Mouse (Mus musculus): ENCODE data around the gene Ggct. TPM values are rescaled to one million over a fixed set of nuclear protein-coding genes. Genes with fewer than 3 reads are reported as not detected.

The Ggct gene
- total RNA-seq, 1 experiment from 2014 or later: 85.7 TPM

- ATAC-seq (replicated peaks; ENCODE audit: insufficient number of reproducible peaks, low FRiP score, low TSS enrichment, poor library complexity, severe bottlenecking): no peak
Measured at GRCm38 (mm10) chr6:55002438-55002837, 9.7 kb upstream of the Ggct start.

DNA sequence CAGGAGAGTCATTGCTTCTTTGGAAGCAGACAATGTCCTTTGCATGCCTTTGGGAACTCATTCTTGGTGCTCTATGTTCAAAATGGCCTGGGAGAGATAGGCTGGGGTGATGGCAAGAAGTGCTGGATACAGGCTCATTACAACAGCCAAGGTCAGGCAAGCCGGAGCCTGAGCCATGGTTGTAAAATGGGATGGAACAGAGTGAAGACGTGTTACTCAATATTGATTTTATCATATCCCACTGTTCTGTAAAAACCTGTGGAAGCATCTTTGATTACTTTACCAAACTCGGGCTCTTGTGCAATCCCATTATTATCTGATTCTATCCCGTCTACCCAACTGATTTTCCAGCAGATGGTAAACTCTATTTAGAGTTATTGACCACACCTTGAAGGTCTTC is 8.6 kb upstream of the Ggct start:
- no peak for ATAC-seq (replicated peaks; ENCODE audit: insufficient number of reproducible peaks, low FRiP score, low TSS enrichment, poor library complexity, severe bottlenecking)

- ATAC-seq (replicated peaks; ENCODE audit: insufficient number of reproducible peaks, low FRiP score, low TSS enrichment, poor library complexity, severe bottlenecking): no peak
Measured at GRCm38 (mm10) chr6:54997726-54998125, 5.0 kb upstream of the Ggct start.

- ATAC-seq (replicated peaks; ENCODE audit: insufficient number of reproducible peaks, low FRiP score, low TSS enrichment, poor library complexity, severe bottlenecking): no peak
Measured at GRCm38 (mm10) chr6:54996361-54996760, 3.6 kb upstream of the Ggct start.

DNA sequence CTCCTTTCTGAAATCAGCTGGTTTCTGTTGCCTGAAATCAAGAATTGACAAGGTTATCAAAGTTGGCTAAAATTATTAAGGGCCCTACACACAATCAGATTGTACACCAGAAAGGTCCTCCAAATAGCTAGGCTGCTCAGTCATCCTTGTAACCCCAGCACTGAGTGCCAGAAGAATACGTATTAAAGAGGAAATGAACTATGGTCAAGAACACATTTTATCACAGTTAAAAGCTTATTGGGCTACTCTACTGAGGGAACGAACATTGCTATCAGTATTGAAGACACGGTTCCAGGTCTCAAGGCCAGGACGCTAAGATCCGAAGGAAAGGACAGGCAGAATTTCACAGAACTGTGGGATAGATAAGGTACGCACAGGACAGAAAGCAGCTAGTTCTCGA is 609 bp downstream of the Ggct start:
- no peak for ATAC-seq (replicated peaks; ENCODE audit: insufficient number of reproducible peaks, low FRiP score, low TSS enrichment, poor library complexity, severe bottlenecking)

DNA sequence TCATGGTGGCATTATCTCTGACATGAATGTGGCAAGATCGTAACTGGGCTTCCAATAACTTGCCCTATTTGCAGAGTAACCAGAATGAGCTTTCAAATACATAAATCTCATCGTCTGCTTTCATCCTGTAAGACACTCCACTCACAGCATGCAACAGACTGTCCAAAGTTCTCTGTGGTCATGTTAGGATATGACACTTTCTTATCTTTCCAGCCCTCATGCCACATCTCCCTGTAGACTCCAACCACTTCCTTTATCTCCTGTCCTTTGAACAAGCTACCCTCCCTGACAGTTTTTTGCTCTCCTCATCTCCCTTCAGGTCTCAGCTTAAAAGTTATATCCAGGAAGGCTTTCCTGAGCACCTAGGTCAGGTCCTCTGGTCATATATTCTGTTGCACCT is 1.6 kb downstream of the Ggct start:
- ATAC-seq (replicated peaks; ENCODE audit: insufficient number of reproducible peaks, low FRiP score, low TSS enrichment, poor library complexity, severe bottlenecking): no peak

DNA sequence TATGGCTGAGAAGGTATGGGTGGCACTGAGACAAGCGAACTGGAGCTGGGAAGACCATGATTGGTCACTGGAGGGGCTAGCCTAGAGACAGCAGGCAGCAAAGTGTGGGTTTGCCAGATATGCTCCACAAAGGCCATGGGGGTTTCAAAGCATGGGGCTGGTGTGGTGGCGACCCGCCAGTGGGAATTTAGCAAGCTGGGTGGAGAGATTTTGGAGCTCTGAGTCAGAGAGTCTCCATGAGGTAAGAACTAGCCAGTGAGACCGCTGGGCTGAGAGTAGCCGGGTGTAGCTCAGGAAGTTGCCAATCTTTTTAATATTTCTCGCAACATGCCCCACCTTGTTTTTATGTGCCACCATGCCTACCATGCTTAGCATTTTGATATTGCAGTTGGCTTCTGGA is 4.6 kb downstream of the Ggct start:
- ATAC-seq (replicated peaks; ENCODE audit: insufficient number of reproducible peaks, low FRiP score, low TSS enrichment, poor library complexity, severe bottlenecking): no peak

GRCm38 (mm10) chr6:54984096-54984495 is 8.7 kb downstream of the Ggct start:
- no peak for ATAC-seq (replicated peaks; ENCODE audit: insufficient number of reproducible peaks, low FRiP score, low TSS enrichment, poor library complexity, severe bottlenecking)

DNA sequence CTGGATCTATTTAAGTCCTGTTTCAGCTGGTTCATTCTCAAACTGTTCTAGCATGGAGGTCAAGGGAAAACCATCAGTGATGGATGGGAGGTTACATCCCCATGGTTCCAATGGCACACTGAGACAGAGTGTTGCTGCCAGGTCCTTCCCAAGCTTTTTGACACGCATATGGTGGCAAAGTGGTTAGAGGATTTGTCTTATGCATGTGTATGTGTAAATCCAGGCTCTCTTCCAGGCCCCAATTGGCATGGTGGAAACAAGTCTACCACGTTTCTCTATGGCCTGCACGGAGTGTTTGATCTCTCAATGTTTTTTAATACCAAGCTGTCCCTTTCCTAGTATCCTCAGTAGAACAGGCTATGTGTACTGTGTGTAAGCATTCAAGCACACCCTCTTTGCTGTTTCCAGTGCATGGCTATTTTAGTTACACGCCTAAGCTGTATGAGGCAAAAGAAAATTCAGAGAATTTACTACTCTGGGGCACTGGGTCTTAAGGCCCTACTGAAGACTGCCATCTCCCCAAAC is 9.2 kb downstream of the Ggct start:
- ATAC-seq (replicated peaks; ENCODE audit: insufficient number of reproducible peaks, low FRiP score, low TSS enrichment, poor library complexity, severe bottlenecking): no peak

DNA sequence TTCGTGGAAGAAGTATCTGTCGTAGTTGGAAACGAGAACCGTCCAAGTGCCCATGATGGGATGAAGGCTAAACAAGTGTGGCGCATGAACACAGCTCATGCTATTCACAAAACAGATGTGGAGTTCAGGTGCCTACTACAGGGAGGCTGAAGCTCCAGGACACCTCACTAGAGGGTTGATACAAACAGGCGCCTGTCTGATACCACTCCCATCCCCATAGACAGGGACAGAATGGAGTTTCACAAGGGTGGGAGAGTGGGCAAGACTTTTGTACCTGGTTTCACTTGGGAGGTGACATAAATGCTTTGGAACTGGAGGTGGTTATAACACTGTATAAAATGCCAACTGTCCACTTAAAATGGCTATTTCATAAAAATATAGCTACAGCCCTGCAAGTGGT is 13.3 kb downstream of the Ggct start:
- ATAC-seq (replicated peaks; ENCODE audit: insufficient number of reproducible peaks, low FRiP score, low TSS enrichment, poor library complexity, severe bottlenecking): no peak

GRCm38 (mm10) chr6:54975616-54976015 is 17.1 kb downstream of the Ggct start:
- ATAC-seq (replicated peaks; ENCODE audit: insufficient number of reproducible peaks, low FRiP score, low TSS enrichment, poor library complexity, severe bottlenecking): no peak

DNA sequence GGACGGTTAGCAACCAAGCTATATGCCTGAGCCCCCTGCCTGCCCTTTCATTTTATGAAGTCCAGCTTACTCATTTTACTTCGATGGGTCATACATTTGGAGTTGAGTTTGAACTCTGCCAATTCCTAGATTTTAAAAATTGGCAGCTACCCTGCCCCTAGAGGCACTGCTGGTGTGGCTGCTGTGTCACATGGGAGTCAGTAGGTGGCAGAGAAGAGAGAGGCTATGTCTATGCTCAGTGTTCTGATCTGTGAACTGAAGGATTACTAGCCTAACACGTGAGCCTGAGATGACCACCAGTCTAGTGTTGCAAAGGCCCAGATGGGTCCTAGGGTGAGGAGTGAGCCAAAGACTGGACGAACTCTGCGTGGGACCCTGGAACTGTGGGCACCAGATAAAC is 18.2 kb downstream of the Ggct start:
- peak; percentile 59 for ATAC-seq (replicated peaks; ENCODE audit: insufficient number of reproducible peaks, low FRiP score, low TSS enrichment, poor library complexity, severe bottlenecking)

GRCm38 (mm10) chr6:54972929-54973211 is 19.9 kb downstream of the Ggct start:
- no peak for ATAC-seq (replicated peaks; ENCODE audit: insufficient number of reproducible peaks, low FRiP score, low TSS enrichment, poor library complexity, severe bottlenecking)

DNA sequence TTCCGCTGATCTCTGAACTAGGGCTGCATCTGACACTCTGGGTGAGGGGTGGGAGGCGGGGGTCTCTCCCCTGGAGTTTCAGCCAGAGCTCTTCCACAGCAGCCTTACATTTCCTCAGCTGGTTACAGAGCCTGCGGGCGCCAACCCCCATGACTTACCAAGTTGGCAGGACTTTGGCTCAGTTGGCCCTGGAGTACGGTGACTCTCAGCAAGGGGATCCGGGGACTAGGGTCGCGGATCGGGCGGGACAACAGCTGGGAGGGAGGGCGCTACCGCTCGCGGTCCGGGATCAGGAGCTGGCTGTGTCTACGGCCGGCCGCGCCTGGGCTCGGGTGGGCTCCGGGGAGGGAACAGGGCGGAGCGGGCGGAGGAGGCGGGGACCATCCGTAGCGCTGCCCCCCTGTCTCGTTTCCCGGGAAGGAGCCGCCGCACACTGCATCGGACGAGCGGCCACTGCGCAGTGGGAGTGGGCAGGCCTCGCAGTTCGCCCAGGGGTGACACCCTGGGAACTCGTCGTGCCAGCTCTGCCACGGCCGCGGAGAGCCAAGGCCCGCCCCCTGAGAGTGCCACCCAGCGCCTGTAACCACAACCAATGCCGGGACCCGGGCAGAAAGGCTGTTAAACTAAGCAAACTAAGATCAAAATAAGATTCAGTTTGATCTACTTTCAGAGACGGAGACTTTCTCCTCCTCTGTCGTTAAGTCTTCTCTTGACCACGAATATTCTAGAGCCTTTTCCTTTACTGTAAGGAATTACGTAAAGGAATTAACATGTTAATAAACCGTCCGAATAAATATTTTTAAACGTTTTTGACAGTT is 20.4 kb downstream of the Ggct start, which contains the start of gene Nod1:
Gene Nod1, minus strand, starts transcription at position 502 of the 818 bp plus-strand sequence.
- peak; percentile 80 for ATAC-seq (replicated peaks; ENCODE audit: insufficient number of reproducible peaks, low FRiP score, low TSS enrichment, poor library complexity, severe bottlenecking)

GRCm38 (mm10) chr6:54971731-54972110 is 21.0 kb downstream of the Ggct start:
- no peak for ATAC-seq (replicated peaks; ENCODE audit: insufficient number of reproducible peaks, low FRiP score, low TSS enrichment, poor library complexity, severe bottlenecking)

DNA sequence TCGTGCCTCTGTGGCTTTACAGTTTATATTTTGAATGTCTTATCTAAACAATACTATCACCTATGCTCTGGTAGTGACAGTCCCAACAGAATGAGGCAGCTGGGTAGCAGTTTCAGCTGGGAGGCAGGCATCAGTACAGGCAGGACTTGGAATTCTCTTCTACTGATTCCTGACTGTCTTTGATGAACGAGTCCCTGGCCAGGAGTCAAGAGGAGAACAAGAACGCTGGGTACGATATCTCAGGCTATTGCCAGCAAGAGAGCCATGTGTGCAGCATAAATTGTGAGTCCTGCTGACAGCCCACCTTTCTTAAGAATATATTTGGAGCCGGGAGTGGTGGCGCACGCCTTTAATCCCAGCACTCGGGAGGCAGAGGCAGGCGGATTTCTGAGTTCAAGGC is 22.2 kb downstream of the Ggct start:
- ATAC-seq (replicated peaks; ENCODE audit: insufficient number of reproducible peaks, low FRiP score, low TSS enrichment, poor library complexity, severe bottlenecking): no peak

DNA sequence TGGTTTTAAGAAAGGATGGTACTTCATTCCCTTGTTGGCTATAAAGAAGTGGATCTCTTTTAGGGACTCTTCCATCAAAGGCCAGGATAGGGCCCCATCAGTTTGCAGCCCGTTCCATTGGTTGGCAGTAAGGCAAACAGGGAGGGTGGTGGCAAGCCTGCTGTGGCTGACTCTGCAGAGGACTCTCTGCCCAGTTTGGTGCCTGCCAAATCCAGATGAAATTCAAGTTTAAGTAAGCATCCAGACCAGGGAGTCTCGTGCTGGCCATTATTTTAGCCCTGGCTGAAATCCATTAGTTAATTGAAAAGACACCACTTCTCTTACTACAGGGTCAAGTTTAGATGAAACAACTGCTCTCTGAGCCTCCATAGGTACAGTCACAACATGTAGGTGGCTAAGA is 22.9 kb downstream of the Ggct start:
- ATAC-seq (replicated peaks; ENCODE audit: insufficient number of reproducible peaks, low FRiP score, low TSS enrichment, poor library complexity, severe bottlenecking): no peak

GRCm38 (mm10) chr6:54967591-54967990 is 25.2 kb downstream of the Ggct start:
- ATAC-seq (replicated peaks; ENCODE audit: insufficient number of reproducible peaks, low FRiP score, low TSS enrichment, poor library complexity, severe bottlenecking): no peak

GRCm38 (mm10) chr6:54965234-54965633 is 27.5 kb downstream of the Ggct start:
- ATAC-seq (replicated peaks; ENCODE audit: insufficient number of reproducible peaks, low FRiP score, low TSS enrichment, poor library complexity, severe bottlenecking): no peak

DNA sequence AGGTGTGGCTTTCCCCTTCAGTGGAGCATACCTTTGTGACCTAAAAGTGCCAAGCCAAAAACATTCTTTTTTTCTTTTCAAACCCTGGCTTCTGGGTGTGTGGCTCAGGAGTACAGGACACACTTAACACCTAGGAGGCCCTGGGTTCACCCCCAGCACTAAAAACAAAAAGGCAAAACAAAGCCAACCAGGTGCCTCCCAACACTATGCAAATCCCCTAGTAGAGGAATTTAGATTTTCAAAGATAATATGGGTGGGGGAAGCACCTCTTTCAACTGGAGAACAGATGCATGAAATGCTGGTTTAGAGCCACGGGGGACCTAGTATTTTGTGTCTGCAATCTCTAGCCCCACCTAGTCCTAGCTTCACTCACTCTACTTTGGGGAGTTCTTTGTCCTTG is 28.0 kb downstream of the Ggct start:
- ATAC-seq (replicated peaks; ENCODE audit: insufficient number of reproducible peaks, low FRiP score, low TSS enrichment, poor library complexity, severe bottlenecking): no peak

- no peak for ATAC-seq (replicated peaks; ENCODE audit: insufficient number of reproducible peaks, low FRiP score, low TSS enrichment, poor library complexity, severe bottlenecking)
Measured at GRCm38 (mm10) chr6:54963599-54963998, 29.2 kb downstream of the Ggct start.
